Comparison of ENCODE assay signal across 15 mouse cellular contexts in genomic region chr3:63772617-63773305, GRCm38 (mm10).
A peak's percentile ranks its signal among the peaks of the same experiment; 100 is the strongest.
DNase-seq lines count a peak whose midpoint lies in the region; ATAC-seq lines count a peak whose summit lies in the region.
"Had no signal": no experiment of that assay in that cellular context is flagged by ENCODE, and none has a peak within 500 bp of the region (broad histone marks: within the 10 kb centered on the region; RNA-seq: fewer than 3 reads in every experiment).

No protein-coding gene starts in this region.

- DNase-seq in heart, adult 8-10 months (ENCODE audit: low spot score): peak; percentile 16
- no peak for DNase-seq in heart, postnatal 25 days (ENCODE audit: low spot score)
- peak; percentile 8 for DNase-seq in ovary, postnatal 14 days (ENCODE audit: low spot score)
- no peak for DNase-seq in ovary, postnatal 10 days (ENCODE audit: low spot score)
- peak; percentile 8 to 10 for DNase-seq in heart, postnatal 10 days
- DNase-seq in frontal cortex, postnatal 10 days (ENCODE audit: low spot score in 2 of 2): no peak
- no peak for DNase-seq in spleen, postnatal 4 days (ENCODE audit: low spot score in 2 of 2)
- DNase-seq: cerebellum, adult 11-12 months; right cerebral cortex, postnatal 14 days; thymus, adult 18-20 months had no signal

- H3K4me3 ChIP-seq in stomach, embryonic 15.5 days (replicated peaks): no peak overlapping the region
- H3K4me3 ChIP-seq: embryonic facial prominence, embryonic 13.5 days; lung, embryonic 15.5 days had no signal

- ATAC-seq in stomach, embryonic 15.5 days (ENCODE audit: insufficient read depth, low FRiP score, low read depth): 0 out of 2 replicates have a peak, but pooled peaks have one; percentile 50

- WGBS in stomach, embryonic 15.5 days: 40% methylated on average over 7 of the region's 7 CpGs

- intact Hi-C loops in heart, postnatal 25 days (cut with DNase I): no loop called here
- intact Hi-C loops in heart, postnatal 10 days (cut with DNase I): no loop called here

- H3K9me3 ChIP-seq in stomach, embryonic 15.5 days: no peaks in the 10 kb centered on the region
- H3K9me3 ChIP-seq: embryonic facial prominence, embryonic 13.5 days; lung, embryonic 15.5 days had no signal

- H3K27ac ChIP-seq in stomach, embryonic 15.5 days: no peak overlapping the region
- H3K27ac ChIP-seq: embryonic facial prominence, embryonic 13.5 days; hindbrain, embryonic 14.5 days; lung, embryonic 15.5 days had no signal

- H3K27me3 ChIP-seq in stomach, embryonic 15.5 days (replicated peaks): no peaks in the 10 kb centered on the region
- H3K27me3 ChIP-seq: CH12.LX; embryonic facial prominence, embryonic 13.5 days; lung, embryonic 15.5 days had no signal

- H3K4me2 ChIP-seq in stomach, embryonic 15.5 days: no peak overlapping the region
- H3K4me2 ChIP-seq: embryonic facial prominence, embryonic 13.5 days; hindbrain, embryonic 14.5 days; lung, embryonic 15.5 days had no signal

- H3K36me3 ChIP-seq in stomach, embryonic 15.5 days: no peaks in the 10 kb centered on the region
- H3K36me3 ChIP-seq: embryonic facial prominence, embryonic 13.5 days; lung, embryonic 15.5 days had no signal

- no peaks in the 10 kb centered on the region for H3K4me1 ChIP-seq in stomach, embryonic 15.5 days
- H3K4me1 ChIP-seq: embryonic facial prominence, embryonic 13.5 days; lung, embryonic 15.5 days had no signal

- no peak overlapping the region for H3K9ac ChIP-seq in stomach, embryonic 15.5 days
- H3K9ac ChIP-seq: embryonic facial prominence, embryonic 13.5 days; hindbrain, embryonic 14.5 days; lung, embryonic 15.5 days had no signal

Comparison
In these comparisons a context has a peak if more than half of its experiments do, and no peak if none do; other contexts are left out.
1. DNase-seq: peak in heart, adult 8-10 months (single experiment), ovary, postnatal 14 days (single experiment) and heart, postnatal 10 days (2 of 2); none in heart, postnatal 25 days (single experiment), ovary, postnatal 10 days (single experiment), frontal cortex, postnatal 10 days (0 of 2) and spleen, postnatal 4 days (0 of 2).